Mouse (Mus musculus): ENCODE measurements at regions not wholly inside any gene's neighbourhood (a gene's known extent, or its start where the extent isn't known, plus 50 kb on each side); places are given as distances from the start of the nearest gene placed in this dataset.

GRCm38 (mm10) chr5:84901669-84902068, 484.5 kb upstream of the Epha5 start:
- TF ChIP-seq HCFC1 (IDR thresholded peaks at IDR 0.05; ENCODE audit: borderline replicate concordance, insufficient read depth, low read length): no peak
- no peak for TF ChIP-seq ZC3H11A (IDR thresholded peaks at IDR 0.05; ENCODE audit: borderline replicate concordance, low read depth, low read length)
- no peak for TF ChIP-seq MAFK (IDR thresholded peaks at IDR 0.05; ENCODE audit: insufficient read depth, low read depth, low read length)
- no peak for TF ChIP-seq ZNF384 (IDR thresholded peaks at IDR 0.05; ENCODE audit: low read depth, low read length)
- no peak for TF ChIP-seq CHD2 (IDR thresholded peaks at IDR 0.05; ENCODE audit: low read depth, low read length)

Data from ES-E14 (cell line).